ENCODE assay signal across 16 mouse cellular contexts in genomic region chr12:53384851-53385250, GRCm38 (mm10).
"Had no signal": no experiment of that assay in that cellular context is flagged by ENCODE, and none has a peak within 500 bp of the region (broad histone marks: within the 10 kb centered on the region; RNA-seq: fewer than 3 reads in every experiment).

No protein-coding gene starts in this region.

- H3K4me3 ChIP-seq: liver, embryonic 15.5 days; lung, embryonic 15.5 days; megakaryocyte, embryonic 14.5 days; midbrain, embryonic 13.5 days; neural tube, embryonic 12.5 days; stomach, embryonic 15.5 days had no signal

- H3K27ac ChIP-seq: liver, embryonic 15.5 days; lung, embryonic 15.5 days; macrophage; midbrain, embryonic 13.5 days; neural tube, embryonic 12.5 days; stomach, embryonic 15.5 days; stomach, postnatal 0 days had no signal

- H3K27me3 ChIP-seq: liver, embryonic 15.5 days; lung, embryonic 15.5 days; megakaryocyte, embryonic 14.5 days; midbrain, embryonic 13.5 days; neural tube, embryonic 12.5 days; stomach, embryonic 15.5 days had no signal

- DNase-seq: liver, postnatal 0 days; lung, adult 2 months; lung, postnatal 14 days; lung, postnatal 36 days; right cerebral cortex, postnatal 14 days; thymus, adult 2 months; thymus, postnatal 25 days; thymus, postnatal 4 days had no signal

- H3K4me1 ChIP-seq: liver, embryonic 15.5 days; lung, embryonic 15.5 days; megakaryocyte, embryonic 14.5 days; stomach, embryonic 15.5 days had no signal
